Mouse (Mus musculus) midbrain, embryonic 14.5 days (tissue): Measurements from ENCODE around the gene Tekt5. TPM values are rescaled to one million over a fixed set of nuclear protein-coding genes. Genes with fewer than 3 reads are reported as not detected.
A peak's percentile ranks its signal among the peaks of the same experiment; 100 is the strongest.

Experiments used
- ATAC-seq: fragments of 200-750 bp; cut with Nextera tagmentation; 2 replicates; pipeline ENCODE4 v1.8.0; 2017; ENCODE audit warnings: moderate number of reproducible peaks, moderate library complexity; ENCODE audit not compliant: low FRiP score, low TSS enrichment
- DNase-seq: peaks from one replicate; pipeline ENCODE4 v3.0.0-alpha.2; 2015
- H3K27ac ChIP-seq: fragments of 300-500 bp; sonication (generic); replicated peaks from 2 replicates; pipeline ENCODE4 v1.5.1; 2014; ENCODE audit warnings: mild to moderate bottlenecking, low read depth, low read length, moderate library complexity
- H3K27me3 ChIP-seq: fragments of 300-500 bp; sonication (generic); 2 replicates; pipeline ENCODE4 v1.6.1; 2014; ENCODE audit warnings: low read length, control low read depth, mixed read lengths; ENCODE audit not compliant: control insufficient read depth, insufficient read depth
- H3K36me3 ChIP-seq: fragments of 300-500 bp; sonication (generic); 2 replicates; pipeline ENCODE4 v1.6.1; 2014; ENCODE audit warnings: low read length, control low read depth; ENCODE audit not compliant: control insufficient read depth, insufficient read depth
- H3K4me1 ChIP-seq: fragments of 300-500 bp; sonication (generic); 2 replicates; pipeline ENCODE4 v1.6.1; 2014; ENCODE audit warnings: mild to moderate bottlenecking, antibody characterized with exemption, low read length, control low read depth; ENCODE audit not compliant: control insufficient read depth, insufficient read depth
- H3K4me2 ChIP-seq: fragments of 300-500 bp; sonication (generic); 2 replicates; pipeline ENCODE4 v1.6.1; 2014; ENCODE audit warnings: mild to moderate bottlenecking, low read length, moderate library complexity
- H3K4me3 ChIP-seq: fragments of 300-500 bp; sonication (generic); replicated peaks from 2 replicates; pipeline ENCODE4 v1.5.1; 2014; ENCODE audit warnings: low read depth, low read length
- H3K9ac ChIP-seq: fragments of 300-500 bp; sonication (generic); replicated peaks from 2 replicates; pipeline ENCODE4 v1.6.1; 2014; ENCODE audit warnings: mild to moderate bottlenecking, low read length, moderate library complexity
- H3K9me3 ChIP-seq: fragments of 300-500 bp; sonication (generic); 2 replicates; pipeline ENCODE4 v1.6.1; 2016; ENCODE audit warnings: low read length, control low read depth, mixed read lengths; ENCODE audit not compliant: control insufficient read depth
- WGBS: fragments of 180-500 bp; shearing (Covaris S2); extraction: QIAGEN DNeasy Blood & Tissue Kit; methylation state at CpG from one replicate; pipeline ENCODE4 v1.1.7; 2014; 5-methylcytosine and 5-hydroxymethylcytosine counted together
- polyA plus RNA-seq: library from polyadenylated mRNA; unstranded; fragments of >200 nt; fragmentation: Nextera tagmentation; extraction: Ambion mirVana; gene quantifications from 2 replicates; pipeline ENCODE4 v1.2.1, GENCODE M21; 2014

The Tekt5 gene
- polyA plus RNA-seq, 1 experiment from 2014 or later = 7.2 TPM

GRCm38 (mm10) chr16:10369996-10370395, 25.3 kb downstream of the Tekt5 start:
- Histone ChIP-seq H3K9me3 (no peaks in the 10 kb centered on the region), H3K27me3 (no peaks in the 10 kb centered on the region), H3K9ac (no peak overlapping the region), H3K4me2 (no peak overlapping the region), H3K4me3 (no peak overlapping the region), H3K27ac (no peak overlapping the region), H3K36me3 (no peaks in the 10 kb centered on the region), H3K4me1 (peaks cover 7% of the 10 kb centered on the region; the same call in 1 of the 2 replicates)
- DNase-seq (no peak), ATAC-seq (no peak)
- 93% methylated on average over 1 of the region's 1 CpGs for WGBS

GRCm38 (mm10) chr16:10369468-10369934, 25.8 kb downstream of the Tekt5 start:
- peak; percentile 16 for DNase-seq
- H3K27ac ChIP-seq = 0 out of 2 replicates have a peak overlapping the region, but pooled peaks have one; percentile 13

GRCm38 (mm10) chr16:10366240-10367217, 28.8 kb downstream of the Tekt5 start:
- WGBS = 75% methylated on average over 14 of the region's 14 CpGs
- Histone ChIP-seq H3K36me3 (no peaks in the 10 kb centered on the region), H3K4me1 (0 out of 2 replicates have a peak, but pooled peaks cover 3% of the 10 kb centered on the region), H3K4me2 (no peak overlapping the region), H3K27me3 (no peaks in the 10 kb centered on the region), H3K9ac (no peak overlapping the region), H3K4me3 (no peak overlapping the region), H3K9me3 (no peaks in the 10 kb centered on the region), H3K27ac (0 out of 2 replicates have a peak overlapping the region, but pooled peaks have one; percentile 20)
- DNase-seq (peak; percentile 51), ATAC-seq (no peak)

More at GRCm38 (mm10) chr16:10369468-10369934, 25.8 kb downstream of the Tekt5 start:
- H3K9me3 ChIP-seq = no peaks in the 10 kb centered on the region
- no peak overlapping the region for H3K9ac ChIP-seq
- H3K4me3 ChIP-seq = no peak overlapping the region
- 49% methylated on average over 3 of the region's 3 CpGs for WGBS
- H3K4me1 ChIP-seq = peaks cover 5% of the 10 kb centered on the region; the same call in 1 of the 2 replicates
- no peaks in the 10 kb centered on the region for H3K36me3 ChIP-seq
- H3K27me3 ChIP-seq = no peaks in the 10 kb centered on the region
- H3K4me2 ChIP-seq = no peak overlapping the region
- ATAC-seq = no peak

- DNase-seq (no peak), ATAC-seq (no peak)
- Histone ChIP-seq H3K4me3 (no peak overlapping the region), H3K27ac (no peak overlapping the region), H3K4me1 (0 out of 2 replicates have a peak, but pooled peaks cover 3% of the 10 kb centered on the region), H3K27me3 (no peaks in the 10 kb centered on the region), H3K9ac (no peak overlapping the region), H3K4me2 (no peak overlapping the region), H3K9me3 (no peaks in the 10 kb centered on the region), H3K36me3 (no peaks in the 10 kb centered on the region)
- WGBS = 91% methylated on average over 4 of the region's 4 CpGs
Measured at GRCm38 (mm10) chr16:10365796-10366195, 29.5 kb downstream of the Tekt5 start.

GRCm38 (mm10) chr16:10363061-10363460, 32.2 kb downstream of the Tekt5 start:
- Histone ChIP-seq H3K9me3 (no peaks in the 10 kb centered on the region), H3K27me3 (no peaks in the 10 kb centered on the region), H3K4me2 (no peak overlapping the region), H3K4me1 (0 out of 2 replicates have a peak, but pooled peaks cover 3% of the 10 kb centered on the region), H3K27ac (no peak overlapping the region), H3K36me3 (no peaks in the 10 kb centered on the region), H3K9ac (no peak overlapping the region), H3K4me3 (no peak overlapping the region)
- DNase-seq = no peak
- 61% methylated on average over 1 of the region's 1 CpGs for WGBS
- ATAC-seq = no peak

GRCm38 (mm10) chr16:10359241-10359640, 36.0 kb downstream of the Tekt5 start:
- no peak for ATAC-seq
- WGBS = 88% methylated on average over 6 of the region's 6 CpGs
- H3K27ac ChIP-seq = no peak overlapping the region
- H3K9me3 ChIP-seq = no peaks in the 10 kb centered on the region
- H3K27me3 ChIP-seq = no peaks in the 10 kb centered on the region
- no peak for DNase-seq
- no peak overlapping the region for H3K9ac ChIP-seq
- no peak overlapping the region for H3K4me2 ChIP-seq
- no peak overlapping the region for H3K4me3 ChIP-seq
- no peaks in the 10 kb centered on the region for H3K36me3 ChIP-seq
- H3K4me1 ChIP-seq = peaks cover 5% of the 10 kb centered on the region; the same call in 1 of the 2 replicates

GRCm38 (mm10) chr16:10358010-10358934, 37.0 kb downstream of the Tekt5 start:
- Histone ChIP-seq H3K4me2 (peak overlapping the region; percentile 50), H3K27me3 (no peaks in the 10 kb centered on the region), H3K4me3 (peak overlapping the region; percentile 23), H3K9ac (peak overlapping the region; percentile 37; the same call in 1 of the 2 replicates), H3K27ac (peak overlapping the region; percentile 32; the same call in 1 of the 2 replicates), H3K9me3 (no peaks in the 10 kb centered on the region), H3K36me3 (no peaks in the 10 kb centered on the region), H3K4me1 (peaks cover 5% of the 10 kb centered on the region; the same call in 1 of the 2 replicates)
- peak; percentile 85 for DNase-seq
- WGBS = 16% methylated on average over 30 of the region's 30 CpGs
- peak; percentile 83 for ATAC-seq

GRCm38 (mm10) chr16:10355004-10355403, 40.3 kb downstream of the Tekt5 start:
- DNase-seq (peak; percentile 43), ATAC-seq (no peak)
- Histone ChIP-seq H3K27me3 (no peaks in the 10 kb centered on the region), H3K4me1 (peaks cover 5% of the 10 kb centered on the region; the same call in 1 of the 2 replicates), H3K9ac (no peak overlapping the region), H3K9me3 (no peaks in the 10 kb centered on the region), H3K27ac (no peak overlapping the region), H3K4me3 (no peak overlapping the region), H3K36me3 (no peaks in the 10 kb centered on the region), H3K4me2 (no peak overlapping the region)
